Mouse (Mus musculus) hematopoietic stem cell, adult 5-6 weeks (primary cell): ENCODE data around the gene Grip1. TPM values are rescaled to one million over a fixed set of nuclear protein-coding genes. Genes with fewer than 3 reads are reported as not detected.

Source experiments
- ATAC-seq, 2 experiments: fragments of 125-278 bp in 1 of 2; replicated peaks in 1 of 2; 2 replicates each; pipeline ENCODE4 v1.8.0; 2016 to 2017; ENCODE audit warnings: inconsistent platforms in 2 of 2, mild to moderate bottlenecking in 2 of 2, moderate number of reproducible peaks in 2 of 2, low read depth in 1 of 2, moderate TSS enrichment in 1 of 2; ENCODE audit not compliant: low FRiP score in 2 of 2, poor library complexity in 2 of 2, severe bottlenecking in 2 of 2, insufficient read depth in 1 of 2, low TSS enrichment in 1 of 2
- total RNA-seq: library from RNA; stranded (forward); fragments of 172-1452, 232-1000 nt; gene quantifications from 2 replicates; pipeline ENCODE4 v1.2.3, GENCODE M21; 2017

Gene Grip1
- total RNA-seq, 1 experiment from 2014 or later = not detected

- ATAC-seq = no peak
Observed at GRCm38 (mm10) chr10:119823691-119824090, 370.1 kb downstream of the Grip1 start.

DNA sequence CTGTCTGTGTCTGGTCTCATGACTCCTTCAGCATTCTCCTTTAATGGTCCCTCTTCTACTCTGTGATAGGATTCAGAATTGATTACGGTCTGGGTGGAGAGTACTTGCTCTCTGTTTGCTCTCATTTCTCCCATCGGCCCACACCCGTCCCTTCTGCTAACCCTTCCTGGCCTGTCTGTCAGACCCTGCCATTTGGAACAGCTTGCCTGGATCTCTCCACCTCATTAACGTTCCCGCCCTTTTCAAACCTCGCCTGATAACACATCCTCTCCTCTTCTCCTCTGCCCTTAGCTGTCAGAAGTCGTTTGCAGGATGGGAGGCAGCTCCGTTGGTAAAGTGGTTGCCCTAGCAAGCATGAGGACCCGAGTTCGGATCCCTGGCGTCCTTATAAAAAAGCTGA, 370.9 kb downstream of the Grip1 start:
- no peak for ATAC-seq

GRCm38 (mm10) chr10:119830388-119830956, 376.8 kb downstream of the Grip1 start:
- ATAC-seq = no peak

GRCm38 (mm10) chr10:119831086-119831485, 377.5 kb downstream of the Grip1 start:
- no peak for ATAC-seq

- ATAC-seq = no peak
Observed at GRCm38 (mm10) chr10:119833334-119833733, 379.7 kb downstream of the Grip1 start.

- no peak for ATAC-seq
Observed at GRCm38 (mm10) chr10:119834122-119834521, 380.5 kb downstream of the Grip1 start.

DNA sequence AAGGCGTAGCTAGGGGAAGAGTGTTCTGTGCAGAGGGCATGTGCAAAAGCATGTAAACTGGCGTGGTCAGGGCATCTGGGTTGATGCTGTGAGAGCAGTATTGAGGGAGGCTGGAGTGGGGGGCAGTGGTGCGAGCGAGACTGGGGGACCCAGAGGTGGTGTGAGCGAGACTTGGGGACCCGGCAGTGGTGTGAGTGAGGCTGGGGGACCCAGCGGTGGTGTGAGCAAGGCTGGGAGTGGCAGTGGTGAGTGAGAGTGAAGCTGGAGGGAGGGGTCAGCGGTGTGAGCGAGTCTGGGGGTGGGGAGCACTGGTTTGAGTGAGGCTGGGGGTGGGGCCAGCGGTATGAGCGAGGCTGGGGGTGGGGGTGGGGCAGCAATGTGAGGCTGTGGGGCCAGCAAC, 386.0 kb downstream of the Grip1 start:
- ATAC-seq = no peak

DNA sequence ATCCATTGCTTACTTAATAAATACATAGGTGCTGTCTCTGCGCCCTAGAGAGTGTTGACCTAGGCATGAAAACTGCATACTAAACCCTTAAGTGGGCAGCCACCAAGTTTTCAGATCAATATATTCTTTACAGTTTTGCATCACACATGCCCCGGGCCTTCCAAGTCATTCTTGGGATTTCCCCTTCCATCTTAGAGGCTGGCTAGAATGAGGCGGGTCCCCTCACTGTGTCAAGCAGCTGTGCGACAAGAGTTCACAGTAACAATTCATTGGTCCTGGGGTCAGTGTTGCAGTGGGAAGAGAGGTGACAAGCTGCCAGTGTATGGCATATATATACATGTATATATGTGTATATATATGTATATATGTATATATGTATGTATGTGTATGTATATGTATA, 388.4 kb downstream of the Grip1 start:
- no peak for ATAC-seq

GRCm38 (mm10) chr10:119845705-119846410, 392.2 kb downstream of the Grip1 start:
- ATAC-seq = no peak

DNA sequence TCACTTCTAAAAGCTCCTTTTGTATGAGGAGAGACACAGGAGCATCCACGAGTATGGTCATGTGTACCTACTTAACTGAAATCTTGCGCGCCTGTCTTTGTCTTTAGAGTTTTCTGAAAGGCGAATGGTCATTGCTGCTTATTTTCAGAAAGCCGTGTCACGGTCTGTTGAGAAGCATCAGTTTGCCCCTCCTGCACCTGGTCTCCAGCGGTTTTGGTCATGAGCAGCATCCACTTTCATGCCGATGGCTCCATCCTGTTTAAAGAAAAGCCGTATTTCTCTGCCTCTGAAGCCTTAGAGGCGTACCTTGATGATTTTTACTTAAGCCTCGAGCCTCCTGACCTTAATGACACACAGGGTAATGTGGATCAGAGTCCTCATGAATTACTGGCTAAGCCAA, 398.0 kb downstream of the Grip1 start:
- no peak for ATAC-seq

GRCm38 (mm10) chr10:119852582-119853135, 399.0 kb downstream of the Grip1 start:
- no peak for ATAC-seq

DNA sequence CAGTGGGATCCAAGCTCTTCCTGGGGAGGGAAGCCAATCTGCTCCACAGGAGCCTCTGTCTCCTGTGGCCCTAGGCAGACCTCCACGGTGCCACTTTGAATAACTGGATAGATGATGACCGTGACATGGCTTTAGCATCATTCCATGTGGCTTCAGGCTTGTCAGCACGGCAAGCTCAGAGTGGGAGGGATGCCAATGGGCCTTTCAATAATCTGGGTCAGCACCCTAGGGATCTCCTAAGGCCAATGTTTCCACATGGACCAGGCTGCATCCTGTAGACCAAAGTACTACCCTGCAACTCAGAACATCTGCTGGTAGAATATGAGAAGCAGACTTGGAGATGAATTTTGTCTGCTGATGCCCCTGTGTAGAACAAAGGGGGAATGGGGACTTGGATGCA, 414.1 kb downstream of the Grip1 start:
- ATAC-seq = no peak

- ATAC-seq = no peak
Observed at GRCm38 (mm10) chr10:119868995-119869579, 415.5 kb downstream of the Grip1 start.

DNA sequence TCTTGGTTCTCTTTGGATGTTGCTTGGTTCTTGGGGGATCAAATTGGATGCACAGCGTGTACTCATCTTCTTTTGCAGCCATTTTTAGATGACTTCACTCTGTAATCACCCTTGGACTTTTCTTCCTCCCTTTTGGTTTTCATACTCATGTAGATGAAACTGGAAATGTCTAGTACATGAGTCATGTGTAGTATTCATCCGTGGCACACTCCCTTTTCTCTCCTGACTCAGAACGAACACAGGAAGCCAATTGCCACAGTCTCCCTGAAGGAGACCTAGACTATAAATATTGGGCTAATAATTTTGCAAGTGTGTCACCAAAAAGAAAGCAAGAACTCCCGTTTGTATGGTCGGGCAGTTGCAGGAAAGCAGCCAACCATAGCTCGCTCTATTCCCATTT, 423.1 kb downstream of the Grip1 start:
- ATAC-seq = no peak

- ATAC-seq = no peak
Observed at GRCm38 (mm10) chr10:119878331-119878730, 424.7 kb downstream of the Grip1 start.

DNA sequence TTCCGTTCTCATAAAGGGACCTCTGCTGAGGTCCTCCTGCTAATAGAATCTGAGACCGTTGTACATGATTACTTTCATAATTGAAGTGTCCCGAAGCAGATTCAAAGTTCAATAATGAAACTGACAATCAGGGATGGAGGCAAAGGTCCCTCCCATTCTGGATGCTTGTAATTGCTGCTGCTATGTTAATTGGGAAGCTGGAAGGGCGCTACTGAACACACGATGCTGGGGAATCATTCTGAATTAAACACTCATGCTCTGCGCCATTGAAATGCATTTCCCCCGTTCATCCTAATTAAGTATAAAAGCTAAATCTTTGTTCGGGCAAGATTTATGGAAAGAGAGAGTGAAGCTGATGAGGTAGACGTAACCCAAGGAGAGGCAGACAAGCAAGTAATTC, 431.0 kb downstream of the Grip1 start:
- ATAC-seq = no peak

DNA sequence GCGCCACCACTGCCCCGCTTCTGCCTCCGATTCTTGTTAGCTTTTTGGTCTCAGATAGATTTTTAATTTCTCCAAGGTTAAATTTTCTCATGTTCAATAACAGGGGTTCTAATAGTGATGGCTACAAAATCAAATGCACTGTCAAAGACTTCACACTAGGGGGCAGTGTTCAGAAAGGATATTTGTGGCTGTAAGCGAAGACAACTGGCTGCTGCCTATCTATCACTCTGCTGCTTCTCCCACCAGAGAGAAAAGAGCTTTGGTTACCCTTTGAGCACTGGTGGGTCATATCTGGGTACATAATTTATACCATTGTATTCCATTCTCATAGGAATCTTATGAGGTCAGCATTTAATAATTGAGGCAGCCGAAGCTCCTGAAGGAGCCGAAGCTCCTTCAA, 431.9 kb downstream of the Grip1 start:
- ATAC-seq = 0 out of 4 replicates have a peak, but pooled peaks of 1 of the 2 experiments have one; percentile 17

DNA sequence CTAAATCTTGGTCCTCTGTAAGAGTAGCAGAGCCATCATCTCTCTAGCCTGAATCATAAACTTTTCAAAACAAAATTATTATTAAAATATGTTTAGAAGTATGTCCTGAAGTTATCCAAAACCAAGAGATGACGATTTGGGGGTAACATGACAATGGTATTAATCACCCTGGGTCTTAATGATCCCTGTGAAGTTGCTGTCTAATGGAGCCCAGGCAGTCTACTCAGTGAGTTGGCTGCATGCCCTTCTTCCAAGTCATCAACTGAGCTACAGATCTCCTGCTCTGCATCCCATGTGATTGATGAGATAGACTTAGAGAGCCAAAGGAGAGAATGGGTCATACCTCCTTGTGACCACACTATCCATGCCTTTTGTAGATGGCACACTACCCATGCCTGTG, 433.1 kb downstream of the Grip1 start:
- no peak for ATAC-seq
